Mouse (Mus musculus) stomach, embryonic 14.5 days (tissue): ENCODE data around the gene Gm6096. TPM values are rescaled to one million over a fixed set of nuclear protein-coding genes. Genes with fewer than 3 reads are reported as not detected.
"Not testable (repeated sequence)": the region's sequence is repeated elsewhere in the genome, so short reads cannot be mapped to it uniquely, and the experiment has no call there.

Source experiments
- ATAC-seq: fragments of 200-750 bp; cut with Nextera tagmentation; 2 replicates; pipeline ENCODE4 v1.8.0; 2017; ENCODE audit warnings: low read depth, moderate TSS enrichment; ENCODE audit not compliant: insufficient number of reproducible peaks, insufficient read depth, low FRiP score
- H3K27ac ChIP-seq: fragments of 300-500 bp; sonication (generic); 2 replicates; pipeline ENCODE4 v1.5.1; 2014; ENCODE audit warnings: mild to moderate bottlenecking, low read length, moderate library complexity, mixed read lengths
- H3K27me3 ChIP-seq: fragments of 300-500 bp; sonication (generic); 2 replicates; pipeline ENCODE4 v1.6.1; 2014; ENCODE audit warnings: low read length, control low read depth, mixed read lengths; ENCODE audit not compliant: control insufficient read depth, insufficient read depth
- H3K36me3 ChIP-seq: fragments of 300-500 bp; sonication (generic); 2 replicates; pipeline ENCODE4 v1.6.1; 2014; ENCODE audit warnings: mild to moderate bottlenecking, control low read depth, low read length, moderate library complexity, mixed read lengths; ENCODE audit not compliant: control insufficient read depth, insufficient read depth
- H3K4me1 ChIP-seq: fragments of 300-500 bp; sonication (generic); 2 replicates; pipeline ENCODE4 v1.6.1; 2014; ENCODE audit warnings: low read length, control low read depth, mixed read lengths; ENCODE audit not compliant: control insufficient read depth, insufficient read depth
- H3K4me2 ChIP-seq: fragments of 300-500 bp; sonication (generic); replicated peaks from 2 replicates; pipeline ENCODE4 v1.6.1; 2014; ENCODE audit warnings: low read depth, low read length, control low read depth
- H3K4me3 ChIP-seq: fragments of 300-500 bp; sonication (generic); 2 replicates; pipeline ENCODE4 v1.5.1; 2014; ENCODE audit warnings: low read depth, low read length, control low read depth
- H3K9ac ChIP-seq: fragments of 300-500 bp; sonication (generic); replicated peaks from 2 replicates; pipeline ENCODE4 v1.6.1; 2014; ENCODE audit warnings: low read depth, mild to moderate bottlenecking, control low read depth, low read length, moderate library complexity, mixed read lengths
- H3K9me3 ChIP-seq: fragments of 300-500 bp; sonication (generic); 2 replicates; pipeline ENCODE4 v1.6.1; 2016; ENCODE audit warnings: low read depth, low read length, control low read depth; ENCODE audit not compliant: control insufficient read depth
- WGBS: fragments of 180-500 bp; shearing (Covaris S2); extraction: QIAGEN DNeasy Blood & Tissue Kit; methylation state at CpG from one replicate; pipeline ENCODE4 v1.1.7; 2014; 5-methylcytosine and 5-hydroxymethylcytosine counted together
- polyA plus RNA-seq: library from polyadenylated mRNA; unstranded; fragments of >200 nt; fragmentation: Nextera tagmentation; extraction: Ambion mirVana; gene quantifications from 2 replicates; pipeline ENCODE4 v1.2.1, GENCODE M21; 2014

Gm6096 gene
- 0.70 and 0.80 TPM in 2 replicates for polyA plus RNA-seq

DNA sequence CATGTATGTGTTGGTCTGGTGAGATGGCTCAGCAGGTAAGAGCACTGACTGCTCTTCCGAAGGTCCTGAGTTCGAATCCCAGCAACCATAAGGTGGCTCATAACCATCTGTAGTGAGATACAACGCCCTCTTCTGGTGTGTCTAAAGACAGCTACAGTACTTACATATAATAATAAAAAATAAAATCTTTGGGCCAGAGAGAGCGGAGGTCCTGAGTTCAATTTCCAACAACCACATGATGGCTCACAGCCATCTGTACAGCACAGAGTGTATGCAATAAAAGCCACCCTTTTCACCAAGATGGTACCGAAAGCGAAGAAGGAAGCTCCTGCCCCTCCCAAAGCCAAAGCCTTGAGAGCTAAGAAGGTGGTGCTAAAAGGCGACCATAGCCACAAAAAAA, at the start of gene Gm6096:
Gene Gm6096 (plus strand): TSS at position 301 of the 400 bp plus-strand sequence.
- Histone ChIP-seq H3K4me3 (no peak within 1 kb of the TSS), H3K27me3 (no peaks in the 10 kb centered on the region), H3K4me1 (no peaks in the 10 kb centered on the region), H3K36me3 (peaks cover 54% of the 10 kb centered on the region), H3K27ac (no peak within 1 kb of the TSS), H3K9me3 (no peaks in the 10 kb centered on the region), H3K4me2 (no peak within 1 kb of the TSS), H3K9ac (no peak within 1 kb of the TSS)
- 92% methylated on average over 7 of the region's 7 CpGs for WGBS
- no peak for ATAC-seq

DNA sequence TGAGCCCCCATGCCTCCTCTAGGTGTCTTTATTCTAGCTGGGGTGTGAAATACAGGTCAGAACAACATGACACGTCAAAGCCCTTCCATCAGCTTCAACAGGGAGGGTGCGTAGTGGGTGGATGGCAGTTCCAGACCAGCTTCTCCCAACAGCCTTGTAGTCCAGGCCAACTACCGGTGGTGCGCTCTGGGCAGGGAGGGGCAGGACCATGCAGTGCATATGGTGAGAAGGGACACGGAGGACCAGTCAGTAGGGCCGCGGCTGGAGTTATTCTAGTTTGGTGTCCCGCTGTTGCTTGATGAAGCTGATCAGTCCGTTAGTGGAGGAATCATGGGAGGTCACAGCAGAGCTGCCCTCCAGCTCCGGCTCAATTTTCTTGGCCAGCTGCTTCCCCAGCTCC, 48.7 kb upstream of the Gm6096 start:
- H3K9me3 ChIP-seq, H3K4me2 ChIP-seq, H3K27ac ChIP-seq, H3K9ac ChIP-seq, H3K4me1 ChIP-seq, ATAC-seq, H3K4me3 ChIP-seq, H3K27me3 ChIP-seq: not testable (repeated sequence)
- 94% methylated on average over 9 of the region's 10 CpGs for WGBS
- peaks cover 52% of the 10 kb centered on the region for H3K36me3 ChIP-seq

DNA sequence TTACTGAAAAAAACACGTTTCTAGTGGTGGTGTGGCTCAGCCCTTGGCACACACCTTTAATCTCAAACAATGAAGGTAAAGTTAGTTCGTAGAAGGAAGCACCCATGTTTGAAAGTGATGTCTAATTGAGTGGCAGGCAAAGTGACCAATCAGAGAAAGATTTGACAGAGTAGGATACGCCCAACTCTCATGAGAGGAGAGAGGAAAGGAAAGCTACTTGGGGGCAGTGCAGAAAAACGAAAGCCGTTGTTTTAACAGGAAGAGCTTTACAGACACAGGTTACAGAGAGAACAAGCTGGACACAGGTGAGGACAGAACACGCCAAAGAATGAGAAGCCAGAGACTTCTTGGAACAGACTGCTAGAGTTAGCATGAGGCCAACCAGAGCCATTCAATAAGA, 44.5 kb upstream of the Gm6096 start:
- H3K4me3 ChIP-seq: no peak overlapping the region
- peaks cover 83% of the 10 kb centered on the region for H3K36me3 ChIP-seq
- H3K27ac ChIP-seq: no peak overlapping the region
- no peaks in the 10 kb centered on the region for H3K9me3 ChIP-seq
- H3K9ac ChIP-seq: no peak overlapping the region
- no peaks in the 10 kb centered on the region for H3K27me3 ChIP-seq
- no peak overlapping the region for H3K4me2 ChIP-seq
- 89% methylated on average over 6 of the region's 6 CpGs for WGBS
- no peak for ATAC-seq
- H3K4me1 ChIP-seq: no peaks in the 10 kb centered on the region

DNA sequence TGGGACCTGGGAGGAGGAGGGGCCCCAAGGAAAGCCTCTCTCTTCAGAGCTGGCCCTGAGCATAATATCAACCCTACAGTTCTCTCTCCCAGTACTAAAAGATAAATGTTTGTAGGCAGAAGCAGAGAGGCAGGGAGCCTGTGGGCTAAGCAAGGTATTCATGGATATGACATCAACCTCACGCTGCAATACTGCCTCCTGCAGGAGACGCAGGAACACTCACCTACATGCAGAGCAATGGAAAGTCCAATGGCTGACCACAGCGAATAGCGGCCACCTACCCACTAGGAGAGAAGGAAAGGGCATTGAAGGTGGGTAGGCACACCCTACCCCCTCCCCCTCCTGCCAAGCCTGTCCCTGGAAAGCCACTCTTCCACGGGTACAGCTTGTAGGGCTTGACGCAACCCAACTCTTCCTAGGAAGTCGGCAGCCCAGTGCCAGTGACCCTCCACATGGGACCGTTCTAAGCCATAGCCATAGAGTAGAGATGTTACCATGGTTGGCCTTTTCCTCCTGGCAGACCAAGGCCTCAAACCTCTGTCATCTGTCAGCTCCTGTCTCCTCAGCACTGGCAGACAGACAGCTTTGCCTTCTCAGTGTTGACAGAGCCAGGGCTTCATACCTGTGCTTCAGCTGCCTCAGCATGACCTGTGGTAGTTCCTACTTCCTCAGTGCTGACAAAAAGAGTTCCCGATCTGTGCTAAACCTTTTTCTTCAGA, 42.7 kb upstream of the Gm6096 start:
- Histone ChIP-seq H3K27ac (no peak overlapping the region), H3K4me1 (no peaks in the 10 kb centered on the region), H3K4me3 (no peak overlapping the region), H3K4me2 (no peak overlapping the region), H3K9ac (no peak overlapping the region), H3K36me3 (peaks cover 89% of the 10 kb centered on the region), H3K27me3 (no peaks in the 10 kb centered on the region), H3K9me3 (no peaks in the 10 kb centered on the region)
- ATAC-seq: no peak
- 90% methylated on average over 9 of the region's 9 CpGs for WGBS

DNA sequence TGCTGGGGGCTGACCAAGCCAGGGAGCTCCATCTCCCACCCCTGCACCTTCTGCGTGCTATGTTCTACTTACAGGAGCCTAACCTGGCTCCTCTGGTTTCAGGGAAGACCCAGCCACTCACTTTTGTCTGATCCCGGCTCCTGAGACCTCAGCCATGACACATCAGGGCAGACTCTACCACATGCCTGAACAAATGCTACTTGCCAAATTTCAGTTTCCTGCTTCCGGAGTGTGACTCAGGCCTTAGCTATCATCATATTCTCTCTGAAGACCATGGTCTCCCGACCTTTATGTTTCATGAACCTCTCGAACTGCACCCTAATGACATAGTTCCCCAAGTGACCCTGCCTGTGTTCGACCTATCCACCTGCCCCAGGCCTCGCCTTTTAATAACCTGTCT, 37.6 kb upstream of the Gm6096 start:
- WGBS: 92% methylated on average over 7 of the region's 7 CpGs

DNA sequence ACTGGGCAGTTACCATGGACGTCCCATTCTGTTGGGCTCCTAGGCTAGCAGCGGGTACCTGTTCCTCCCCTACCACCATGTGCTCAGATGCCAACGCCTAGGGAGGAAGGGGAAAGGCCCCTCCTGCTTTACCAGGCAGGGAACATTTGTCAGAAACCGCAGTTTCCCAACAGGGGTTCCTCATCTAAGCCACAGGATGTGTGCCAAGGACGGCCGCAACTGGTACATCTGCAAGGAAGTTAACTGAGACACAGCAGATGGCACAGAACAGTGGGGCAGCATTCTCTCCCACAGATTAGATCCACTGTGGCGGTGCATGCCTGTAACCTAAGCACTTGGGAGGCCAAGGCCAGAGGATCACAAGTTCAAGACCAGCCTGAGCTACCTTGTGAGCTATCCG, 36.2 kb upstream of the Gm6096 start:
- no peaks in the 10 kb centered on the region for H3K4me1 ChIP-seq
- 97% methylated on average over 8 of the region's 8 CpGs for WGBS
- H3K4me2 ChIP-seq: no peak overlapping the region
- peaks cover 85% of the 10 kb centered on the region for H3K36me3 ChIP-seq
- H3K27me3 ChIP-seq: no peaks in the 10 kb centered on the region
- no peak overlapping the region for H3K27ac ChIP-seq
- H3K9ac ChIP-seq: no peak overlapping the region
- H3K4me3 ChIP-seq: no peak overlapping the region
- no peaks in the 10 kb centered on the region for H3K9me3 ChIP-seq
- no peak for ATAC-seq

More for the DNA sequence above, 37.6 kb upstream of the Gm6096 start:
- Histone ChIP-seq H3K4me1 (no peaks in the 10 kb centered on the region), H3K9ac (no peak overlapping the region), H3K27ac (no peak overlapping the region), H3K27me3 (no peaks in the 10 kb centered on the region), H3K4me3 (no peak overlapping the region), H3K4me2 (no peak overlapping the region), H3K36me3 (peaks cover 85% of the 10 kb centered on the region), H3K9me3 (no peaks in the 10 kb centered on the region)
- no peak for ATAC-seq

DNA sequence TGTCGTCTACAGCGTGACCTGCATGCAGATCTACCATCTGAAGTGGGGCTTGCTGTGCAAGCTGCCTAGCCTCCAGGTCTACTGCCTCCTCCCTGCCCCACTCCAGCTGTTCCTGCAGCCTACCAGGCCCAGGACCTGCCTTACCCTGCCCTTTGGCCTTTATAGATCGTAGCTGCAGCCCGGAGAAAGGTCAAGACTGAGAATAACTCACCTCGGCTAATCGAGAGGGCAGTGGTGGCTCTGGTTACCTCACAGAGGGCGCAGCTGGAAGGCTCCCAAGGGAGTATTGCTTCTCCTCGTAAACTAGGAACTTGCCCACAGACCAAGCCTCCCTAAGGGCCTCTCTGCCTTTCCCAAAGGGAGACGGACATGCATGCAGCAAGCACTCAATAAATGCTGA, 35.4 kb upstream of the Gm6096 start:
- no peaks in the 10 kb centered on the region for H3K9me3 ChIP-seq
- ATAC-seq: no peak
- H3K4me2 ChIP-seq: no peak overlapping the region
- H3K4me1 ChIP-seq: no peaks in the 10 kb centered on the region
- no peak overlapping the region for H3K27ac ChIP-seq
- no peak overlapping the region for H3K4me3 ChIP-seq
- peaks cover 85% of the 10 kb centered on the region for H3K36me3 ChIP-seq
- H3K9ac ChIP-seq: no peak overlapping the region
- 83% methylated on average over 9 of the region's 9 CpGs for WGBS
- no peaks in the 10 kb centered on the region for H3K27me3 ChIP-seq

DNA sequence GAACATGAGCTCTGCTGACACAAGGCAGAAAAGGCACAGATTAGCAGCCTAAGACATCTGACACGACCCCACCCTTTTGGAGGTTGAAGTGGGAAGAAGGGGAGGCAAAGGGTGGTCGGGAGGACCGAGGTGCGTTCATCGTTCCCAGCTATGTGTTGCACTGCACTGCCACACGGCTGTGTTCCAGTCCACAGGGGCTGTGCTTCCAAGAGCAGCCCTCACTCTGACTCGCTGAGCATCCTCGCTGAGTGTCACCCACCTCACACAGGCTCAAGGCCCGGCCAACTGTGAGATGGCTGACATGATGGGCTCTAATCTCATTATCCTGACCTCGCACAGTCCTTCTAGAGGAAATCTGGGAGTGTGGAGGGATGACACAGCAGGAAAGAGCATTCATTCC, 34.4 kb upstream of the Gm6096 start:
- Histone ChIP-seq H3K36me3 (peaks cover 84% of the 10 kb centered on the region), H3K27ac (no peak overlapping the region), H3K4me1 (no peaks in the 10 kb centered on the region), H3K27me3 (no peaks in the 10 kb centered on the region), H3K4me2 (no peak overlapping the region), H3K9ac (no peak overlapping the region), H3K9me3 (no peaks in the 10 kb centered on the region), H3K4me3 (no peak overlapping the region)
- ATAC-seq: no peak
- 88% methylated on average over 10 of the region's 10 CpGs for WGBS

DNA sequence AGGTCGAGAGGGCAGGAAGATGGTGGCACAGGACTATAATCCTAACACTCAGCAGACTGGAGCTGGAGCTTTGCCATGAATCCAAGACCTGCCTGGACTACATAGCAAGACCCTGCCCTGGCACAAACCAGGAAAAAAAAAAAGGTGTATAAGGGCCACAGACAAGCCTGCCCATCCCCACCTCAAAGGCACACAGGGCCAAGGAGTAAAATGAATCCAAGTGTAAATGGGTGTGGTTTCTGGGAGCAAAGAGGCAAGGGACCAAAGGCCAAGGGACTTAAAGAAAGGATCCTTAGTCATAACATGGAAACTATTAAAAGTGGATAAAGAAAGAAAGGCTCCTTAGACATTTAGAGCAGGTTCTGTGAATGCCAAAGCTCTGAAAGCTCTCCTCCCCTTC, 32.3 kb upstream of the Gm6096 start:
- WGBS: 75% methylated on average over 1 of the region's 1 CpGs
- Histone ChIP-seq H3K9me3 (no peaks in the 10 kb centered on the region), H3K4me3 (no peak overlapping the region), H3K9ac (no peak overlapping the region), H3K36me3 (peaks cover 83% of the 10 kb centered on the region), H3K27ac (no peak overlapping the region), H3K4me2 (no peak overlapping the region), H3K4me1 (no peaks in the 10 kb centered on the region), H3K27me3 (no peaks in the 10 kb centered on the region)
- no peak for ATAC-seq
